Mouse (Mus musculus) olfactory bulb, adult 2 months (tissue): Measurements from ENCODE around the gene Gm5089.

ENCODE experiments used
- CTCF ChIP-seq: fragments of 200-500 bp; IDR thresholded peaks from 2 replicates; pipeline ENCODE4 v1.5.1; 2012; ENCODE audit warnings: low read depth, mild to moderate bottlenecking, low read length, moderate library complexity; ENCODE audit not compliant: insufficient read depth
- POLR2A ChIP-seq: fragments of 200-500 bp; IDR thresholded peaks from 2 replicates; pipeline ENCODE4 v1.6.1; 2012; ENCODE audit warnings: mild to moderate bottlenecking, low read depth, low read length, moderate library complexity; ENCODE audit not compliant: insufficient read depth

GRCm38 (mm10) chr14:122478574-122479011, 27.7 kb upstream of the Gm5089 start:
- TF ChIP-seq CTCF (no peak), POLR2A (no peak)
